Mouse (Mus musculus) cerebellum, adult 2 months (tissue): Measurements from ENCODE around the gene Cmtm1.
"Not testable (repeated sequence)": the region's sequence is repeated elsewhere in the genome, so short reads cannot be mapped to it uniquely, and the experiment has no call there.

Experiments
- CTCF ChIP-seq: fragments of 200-500 bp; IDR thresholded peaks from 2 replicates; pipeline ENCODE4 v1.5.1; 2011; ENCODE audit warnings: low read depth, mild to moderate bottlenecking, control low read depth, low read length, moderate library complexity, borderline replicate concordance; ENCODE audit not compliant: insufficient read depth
- POLR2A ChIP-seq: fragments of 200-500 bp; IDR thresholded peaks from 2 replicates; pipeline ENCODE4 v1.6.1; 2011; ENCODE audit warnings: low read length, control low read depth, borderline replicate concordance; ENCODE audit not compliant: insufficient read depth

DNA sequence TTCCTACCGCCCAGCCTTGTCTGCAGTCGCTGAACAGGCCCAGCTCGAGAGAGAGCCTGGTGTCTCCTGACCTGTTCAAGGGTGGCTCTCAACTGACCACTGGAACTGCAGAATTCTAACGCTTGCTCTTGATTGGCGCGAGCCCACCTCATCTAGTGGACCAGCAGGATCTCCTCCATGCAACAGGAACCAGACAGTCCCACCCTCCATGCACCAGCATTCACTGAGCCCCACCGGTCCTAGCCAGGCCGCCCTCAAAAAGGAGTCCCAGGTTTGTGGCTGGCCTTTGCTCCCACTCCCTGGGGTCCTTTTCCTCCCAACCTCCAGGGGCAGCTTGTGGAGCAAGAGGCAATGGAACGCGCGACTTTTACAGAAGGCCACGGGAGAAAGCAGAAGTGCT is 16.9 kb downstream of the Cmtm1 start, which contains the start of gene Cmtm2a:
- not testable (repeated sequence) for TF ChIP-seq POLR2A, CTCF
